Mouse (Mus musculus) E14TG2a.4 (cell line): ENCODE results near the gene Sowaha.
"Not testable (repeated sequence)": the region's sequence is repeated elsewhere in the genome, so short reads cannot be mapped to it uniquely, and the experiment has no call there.

Experiments
- H3K27me3 ChIP-seq: 2 replicates; pipeline ENCODE4 v1.6.1; 2014; ENCODE audit warnings: low read length, control low read depth; ENCODE audit not compliant: insufficient read depth
- H3K36me3 ChIP-seq: 2 replicates; pipeline ENCODE4 v1.6.1; 2014; ENCODE audit warnings: low read length, control low read depth; ENCODE audit not compliant: insufficient read depth
- H3K4me1 ChIP-seq: replicated peaks from 2 replicates; pipeline ENCODE4 v1.6.1; 2014; ENCODE audit warnings: low read depth, low read length, control low read depth
- H3K4me3 ChIP-seq: replicated peaks from 2 replicates; pipeline ENCODE4 v1.5.1; 2014; ENCODE audit warnings: mild to moderate bottlenecking, low read length
- H3K9me3 ChIP-seq: 2 replicates; pipeline ENCODE4 v1.6.1; 2014; ENCODE audit warnings: low read length, control low read depth
- CTCF ChIP-seq: conservative IDR thresholded peaks from 2 replicates; pipeline ENCODE4 v1.5.1; 2014; ENCODE audit warnings: low read length
- NANOG ChIP-seq: IDR thresholded peaks from 2 replicates; pipeline ENCODE4 v1.6.1; 2014; ENCODE audit warnings: borderline replicate concordance, low read length, mixed read lengths
- POU5F1 ChIP-seq: IDR thresholded peaks from 2 replicates; pipeline ENCODE4 v1.6.1; 2014; ENCODE audit warnings: low read length, borderline replicate concordance

Sowaha gene

DNA sequence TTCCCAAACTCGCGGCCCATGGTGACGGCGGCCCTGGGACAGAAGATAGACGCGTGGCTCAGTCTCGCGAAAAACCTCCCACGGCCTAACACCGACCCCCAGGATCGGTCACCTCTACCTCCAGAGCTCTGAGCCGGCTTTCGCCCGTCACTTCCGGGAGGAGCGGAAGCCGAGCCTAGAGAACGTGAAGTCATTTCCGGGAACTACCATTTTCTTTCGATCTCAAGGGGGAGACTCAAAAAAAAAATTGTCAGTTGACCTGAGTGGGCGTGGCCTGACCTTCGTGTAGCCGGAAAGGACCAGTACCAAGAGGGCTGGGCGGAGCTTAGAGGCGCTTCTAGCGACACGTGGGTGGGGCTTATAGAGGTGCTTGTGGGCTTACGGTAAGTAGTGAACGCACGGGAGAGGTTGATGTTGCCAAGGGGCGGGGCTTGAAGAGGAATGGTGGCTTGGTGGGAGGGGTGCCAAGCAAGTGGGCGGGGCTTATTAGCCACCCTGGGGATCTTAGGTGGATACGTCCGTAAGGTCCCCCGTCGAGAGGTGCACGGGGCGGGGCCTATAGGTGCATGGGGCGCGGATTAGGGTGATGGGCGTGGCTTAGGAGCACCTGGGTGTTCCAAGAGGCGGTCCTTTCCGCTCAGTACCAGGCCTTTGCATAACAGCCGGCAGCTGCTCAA, 49.3 kb downstream of the Sowaha start, which contains the start of the genes Uqcrq and Gdf9:
Gene Uqcrq (minus strand): TSS at position 162 of the 677 bp plus-strand sequence.
Gene Gdf9 (plus strand): TSS at position 354 of the 677 bp plus-strand sequence.
- Histone ChIP-seq H3K27me3 (no peaks in the 10 kb centered on the region), H3K36me3 (peaks cover 36% of the 10 kb centered on the region), H3K9me3 (no peaks in the 10 kb centered on the region), H3K4me3 (peak within 1 kb of the TSS; percentile 99), H3K4me1 (peaks cover 56% of the 10 kb centered on the region)
- no peak for TF ChIP-seq CTCF
- TF ChIP-seq NANOG, result no peak
- TF ChIP-seq POU5F1, result no peak

DNA sequence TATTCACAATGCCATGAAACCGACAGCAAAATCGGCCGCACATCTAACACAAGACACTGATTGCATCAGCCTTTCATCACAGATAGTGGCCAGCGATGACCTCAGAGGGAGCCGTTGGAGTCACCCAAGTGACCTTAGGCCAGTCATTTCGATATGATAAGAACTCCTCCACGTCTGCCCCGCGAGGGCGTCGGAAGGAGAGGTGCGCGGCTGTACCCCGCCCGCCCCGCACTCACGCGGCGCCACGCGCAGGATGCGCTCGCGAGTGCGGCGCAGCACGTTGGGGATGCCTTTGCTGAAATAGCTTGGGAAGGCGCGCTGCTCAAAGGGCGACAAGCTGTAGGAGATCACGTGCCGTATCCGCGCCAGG, 49.8 kb downstream of the Sowaha start:
- Histone ChIP-seq H3K4me3 (peak overlapping the region; percentile 99), H3K4me1 (peaks cover 56% of the 10 kb centered on the region)
- TF ChIP-seq NANOG (no peak), CTCF (no peak), POU5F1 (no peak)

DNA sequence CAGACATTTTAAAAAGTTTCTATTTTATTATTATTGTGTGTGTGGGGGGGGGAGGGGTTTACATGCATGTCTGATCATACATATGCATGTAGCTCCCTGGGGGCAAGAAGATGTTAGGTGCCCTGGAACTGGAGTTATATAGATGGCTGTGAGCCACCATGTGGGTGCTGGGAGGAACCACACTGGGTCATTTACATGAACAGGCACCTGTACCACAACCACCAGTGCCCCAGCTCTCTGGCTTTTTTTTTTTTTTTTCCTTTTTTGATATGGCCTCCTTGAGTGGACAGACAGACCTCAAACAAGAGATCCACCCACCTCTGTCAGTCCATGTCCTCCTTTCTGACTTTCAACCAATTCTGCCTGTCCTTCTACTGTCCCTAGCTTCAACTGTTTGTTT, 50.9 kb downstream of the Sowaha start:
- TF ChIP-seq CTCF (no peak), POU5F1 (no peak), NANOG (no peak)
- Histone ChIP-seq H3K27me3 (no peaks in the 10 kb centered on the region), H3K9me3 (no peaks in the 10 kb centered on the region), H3K4me3 (peak overlapping the region; percentile 99), H3K36me3 (peaks cover 50% of the 10 kb centered on the region), H3K4me1 (peaks cover 48% of the 10 kb centered on the region)

More for the DNA sequence above, 49.8 kb downstream of the Sowaha start:
- no peaks in the 10 kb centered on the region for H3K27me3 ChIP-seq
- peaks cover 41% of the 10 kb centered on the region for H3K36me3 ChIP-seq
- H3K9me3 ChIP-seq, result no peaks in the 10 kb centered on the region

DNA sequence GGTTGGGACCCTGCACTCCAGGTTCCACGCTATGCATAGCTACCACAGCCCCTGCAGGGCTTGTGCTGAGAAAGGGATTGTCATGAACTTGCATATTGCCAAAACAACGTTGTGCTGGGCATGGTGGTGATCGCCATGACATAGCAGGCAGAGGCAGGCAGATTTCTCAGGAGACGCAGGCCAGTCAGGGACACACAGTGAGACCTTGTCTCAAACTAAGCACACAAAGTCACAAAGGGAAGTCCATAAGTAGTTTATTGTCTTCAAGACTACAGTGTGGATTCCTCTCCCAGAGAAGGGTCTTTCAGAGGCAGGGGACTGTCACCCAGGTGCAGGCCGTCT, 51.4 kb downstream of the Sowaha start:
- peak overlapping the region; percentile 99 for H3K4me3 ChIP-seq
- peaks cover 44% of the 10 kb centered on the region for H3K4me1 ChIP-seq
- no peaks in the 10 kb centered on the region for H3K9me3 ChIP-seq

DNA sequence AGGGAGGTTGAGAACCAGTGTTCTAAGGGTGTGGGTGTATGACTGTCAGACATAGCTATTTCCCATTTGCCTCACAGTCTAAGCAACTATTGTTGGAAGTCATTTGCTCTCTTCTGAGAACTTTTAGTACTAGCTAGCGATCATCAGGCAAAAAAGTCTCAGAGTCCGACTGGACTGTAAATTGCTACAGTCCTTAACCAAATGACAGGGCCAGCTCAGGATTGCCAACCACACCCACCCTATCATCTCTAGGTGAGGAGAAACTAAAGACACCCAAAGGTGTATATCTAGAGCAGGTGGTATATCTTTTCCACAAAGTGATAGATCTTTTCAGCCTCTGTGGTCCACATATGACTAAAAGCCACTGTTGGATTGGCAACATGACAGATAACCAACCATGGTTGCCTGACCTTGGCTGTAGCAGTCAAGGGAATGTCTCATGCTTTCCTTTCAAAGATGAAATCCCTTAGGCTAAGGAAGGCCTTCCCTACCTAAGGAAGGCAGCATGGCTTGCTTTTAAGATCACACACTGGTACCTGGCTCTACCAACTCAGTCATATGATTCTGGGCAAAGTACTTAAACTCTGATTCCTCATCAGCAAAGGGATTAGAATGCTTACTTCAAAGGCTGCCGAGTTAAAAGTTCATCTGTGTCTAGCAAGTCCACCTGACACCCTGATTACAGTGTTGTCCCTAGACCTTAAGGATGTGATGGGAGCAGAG, 51.9 kb downstream of the Sowaha start:
- peaks cover 38% of the 10 kb centered on the region for H3K4me1 ChIP-seq
- TF ChIP-seq CTCF (no peak), NANOG (no peak), POU5F1 (no peak)

More for the DNA sequence above, 51.4 kb downstream of the Sowaha start:
- Histone ChIP-seq H3K27me3 (no peaks in the 10 kb centered on the region), H3K36me3 (peaks cover 54% of the 10 kb centered on the region)
- TF ChIP-seq NANOG (no peak), POU5F1 (no peak), CTCF (no peak)

DNA sequence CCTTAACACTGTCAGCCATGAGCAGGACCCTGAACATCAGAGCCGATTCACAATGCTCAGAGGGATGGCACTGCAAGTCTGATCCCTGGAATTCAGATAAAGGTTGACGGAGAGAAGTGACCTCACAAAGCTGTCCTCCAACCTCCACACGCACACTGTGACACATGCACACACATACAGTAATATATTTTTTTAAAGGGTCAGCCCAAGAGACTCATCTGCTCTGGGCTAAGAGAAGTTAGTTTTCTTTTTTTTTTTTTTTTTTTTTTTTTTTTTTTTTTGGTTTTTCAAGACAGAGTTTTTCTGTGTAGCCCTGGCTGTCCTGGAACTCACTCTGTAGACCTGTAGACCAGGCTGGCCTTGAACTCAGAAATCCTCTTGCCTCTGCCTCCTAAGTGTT, 53.2 kb downstream of the Sowaha start:
- H3K36me3 ChIP-seq, result peaks cover 65% of the 10 kb centered on the region
- H3K27me3 ChIP-seq, H3K9me3 ChIP-seq, H3K4me3 ChIP-seq: not testable (repeated sequence)
- H3K4me1 ChIP-seq, result peaks cover 34% of the 10 kb centered on the region

More for the DNA sequence above, 51.9 kb downstream of the Sowaha start:
- no peak overlapping the region for H3K4me3 ChIP-seq
- H3K36me3 ChIP-seq, result peaks cover 56% of the 10 kb centered on the region
- H3K27me3 ChIP-seq, result no peaks in the 10 kb centered on the region
- no peaks in the 10 kb centered on the region for H3K9me3 ChIP-seq
